Mouse (Mus musculus) gastrocnemius, adult 2 months (tissue): ENCODE results near the gene Cdkl4. TPM values are rescaled to one million over a fixed set of nuclear protein-coding genes. Genes with fewer than 3 reads are reported as not detected.

Experiments used
- DNase-seq: peaks from one replicate; pipeline ENCODE4 v3.0.0; 2022
- H3K27ac ChIP-seq: fragments of 200-600 bp; 2 replicates; pipeline ENCODE4 v1.8.1; 2022; ENCODE audit warnings: mild to moderate bottlenecking
- H3K4me3 ChIP-seq: fragments of 200-600 bp; 2 replicates; pipeline ENCODE4 v1.8.1; 2022; ENCODE audit warnings: mild to moderate bottlenecking, moderate library complexity
- CTCF ChIP-seq: fragments of 200-600 bp; IDR thresholded peaks from 2 replicates; pipeline ENCODE4 v1.8.1; 2022; ENCODE audit warnings: antibody characterized with exemption, mild to moderate bottlenecking, moderate library complexity
- intact Hi-C: fragments of 180-260 bp; cut with DNase I; formaldehyde crosslinking; loops from one replicate; pipeline ENCODE4 v1.15.1; 2025
- total RNA-seq, 2 experiments: library from RNA; stranded (reverse); gene quantifications; 2 replicates each; pipeline ENCODE4 v1.2.3; 2021

Gene Cdkl4
- total RNA-seq, 2 experiments from 2014 or later = 0.11 TPM; not detected in 1

GRCm38 (mm10) chr17:80501805-80502172, 75.8 kb downstream of the Cdkl4 start:
- Histone ChIP-seq H3K27ac (no peak overlapping the region), H3K4me3 (no peak overlapping the region)
- no peak for TF ChIP-seq CTCF
- DNase-seq = no peak
- intact Hi-C loops = no loop called here

GRCm38 (mm10) chr17:80501037-80501804, 76.4 kb downstream of the Cdkl4 start:
- TF ChIP-seq CTCF = no peak
- Histone ChIP-seq H3K27ac (no peak overlapping the region), H3K4me3 (no peak overlapping the region)
- intact Hi-C loops = no loop called here
- DNase-seq = no peak

GRCm38 (mm10) chr17:80500025-80500424, 77.6 kb downstream of the Cdkl4 start:
- no peak overlapping the region for H3K27ac ChIP-seq
- no peak for TF ChIP-seq CTCF
- DNase-seq = no peak
- H3K4me3 ChIP-seq = no peak overlapping the region
- intact Hi-C loops = no loop called here

- TF ChIP-seq CTCF = no peak
- H3K27ac ChIP-seq = no peak overlapping the region
- no peak for DNase-seq
- intact Hi-C loops = no loop called here
- H3K4me3 ChIP-seq = no peak overlapping the region
These were observed 78.9 kb downstream of the Cdkl4 start for GRCm38 (mm10) chr17:80498600-80499268.

- Histone ChIP-seq H3K27ac (no peak overlapping the region), H3K4me3 (no peak overlapping the region)
- intact Hi-C loops = no loop called here
- DNase-seq = no peak
- TF ChIP-seq CTCF = no peak
These were observed 80.4 kb downstream of the Cdkl4 start for GRCm38 (mm10) chr17:80497183-80497601.

- no peak for TF ChIP-seq CTCF
- no peak overlapping the region for H3K4me3 ChIP-seq
- H3K27ac ChIP-seq = no peak overlapping the region
- intact Hi-C loops = no loop called here
- no peak for DNase-seq
These were observed 80.9 kb downstream of the Cdkl4 start for GRCm38 (mm10) chr17:80496607-80497170.

- no peak overlapping the region for H3K4me3 ChIP-seq
- H3K27ac ChIP-seq = no peak overlapping the region
- no peak for TF ChIP-seq CTCF
- intact Hi-C loops = no loop called here
- no peak for DNase-seq
These were observed 81.4 kb downstream of the Cdkl4 start for GRCm38 (mm10) chr17:80496185-80496584.

- Histone ChIP-seq H3K4me3 (no peak overlapping the region), H3K27ac (no peak overlapping the region)
- intact Hi-C loops = no loop called here
- DNase-seq = no peak
- TF ChIP-seq CTCF = no peak
These were observed 83.7 kb downstream of the Cdkl4 start for GRCm38 (mm10) chr17:80493891-80494290.

GRCm38 (mm10) chr17:80492811-80493210, 84.8 kb downstream of the Cdkl4 start:
- Histone ChIP-seq H3K4me3 (no peak overlapping the region), H3K27ac (no peak overlapping the region)
- TF ChIP-seq CTCF = no peak
- DNase-seq = no peak
- intact Hi-C loops = no loop called here

- Histone ChIP-seq H3K4me3 (no peak overlapping the region), H3K27ac (no peak overlapping the region)
- intact Hi-C loops = no loop called here
- DNase-seq = no peak
- TF ChIP-seq CTCF = no peak
These were observed 85.3 kb downstream of the Cdkl4 start for GRCm38 (mm10) chr17:80492274-80492673.

GRCm38 (mm10) chr17:80490166-80490565, 87.4 kb downstream of the Cdkl4 start:
- no peak overlapping the region for H3K27ac ChIP-seq
- no peak for TF ChIP-seq CTCF
- intact Hi-C loops = no loop called here

GRCm38 (mm10) chr17:80488918-80489317, 88.7 kb downstream of the Cdkl4 start:
- no peak overlapping the region for H3K4me3 ChIP-seq
- no peak for DNase-seq
- no peak overlapping the region for H3K27ac ChIP-seq
- no peak for TF ChIP-seq CTCF
- intact Hi-C loops = no loop called here

More at GRCm38 (mm10) chr17:80490166-80490565, 87.4 kb downstream of the Cdkl4 start:
- H3K4me3 ChIP-seq = no peak overlapping the region
- no peak for DNase-seq

- Histone ChIP-seq H3K27ac (no peak overlapping the region), H3K4me3 (no peak overlapping the region)
- no peak for TF ChIP-seq CTCF
- intact Hi-C loops = no loop called here
- no peak for DNase-seq
These were observed 92.5 kb downstream of the Cdkl4 start for GRCm38 (mm10) chr17:80485160-80485559.
